Mouse (Mus musculus) bone marrow macrophage, adult 2 months (primary cell): Measurements from ENCODE around the gene Exoc2.

Source experiments
- CTCF ChIP-seq: IDR thresholded peaks from 2 replicates; pipeline ENCODE4 v1.5.1; 2012; ENCODE audit warnings: low read depth, mild to moderate bottlenecking, low read length, moderate library complexity
- POLR2A ChIP-seq: IDR thresholded peaks from 2 replicates; pipeline ENCODE4 v1.6.1; 2012; ENCODE audit warnings: mild to moderate bottlenecking, low read depth, low read length, borderline replicate concordance

- TF ChIP-seq CTCF (no peak), POLR2A (no peak)
Measured at GRCm38 (mm10) chr13:30782419-30782818, 191.5 kb downstream of the Exoc2 start.
